Mouse (Mus musculus): ENCODE measurements around the gene Zfp804b. TPM values are rescaled to one million over a fixed set of nuclear protein-coding genes. Genes with fewer than 3 reads are reported as not detected.

The Zfp804b gene
- polyA plus RNA-seq, 1 experiment, result 0.94 TPM

- no peak for DNase-seq (ENCODE audit: extremely low spot score in 1 of 2, low spot score in 1 of 2)
Measured at GRCm38 (mm10) chr5:6769357-6769892, 575.1 kb downstream of the Zfp804b start.

Other genes starting within 250 kb of the Zfp804b start
- not detected in 2 replicates for gene Tex47, start 40.6 kb downstream of the Zfp804b start, polyA plus RNA-seq (2012; rRNA removed)